Mouse (Mus musculus) gastrocnemius, postnatal 25 days (tissue): ENCODE measurements around the gene Tmem242. TPM values are rescaled to one million over a fixed set of nuclear protein-coding genes. Genes with fewer than 3 reads are reported as not detected.

Experiments
- DNase-seq: peaks from one replicate; pipeline ENCODE4 v3.0.0; 2022
- microRNA-seq, 2 experiments: library from miRNA; unstranded; fragments of <30 nt; microRNA quantifications; one replicate each; pipeline ENCODE4 v1.2.0; 2021; ENCODE audit warnings: borderline replicate concordance in 2 of 2
- total RNA-seq, 2 experiments: library from RNA; stranded (reverse); gene quantifications; 1 replicate in 1 of 2; 2 replicates in 1 of 2; pipeline ENCODE4 v1.2.3; 2021

Tmem242 gene
- total RNA-seq, 2 experiments from 2014 or later: 139 to 141 TPM

GRCm38 (mm10) chr17:5377151-5377929 lies 62.7 kb downstream of the Tmem242 start:
- no peak for DNase-seq

- DNase-seq: no peak
Observed at GRCm38 (mm10) chr17:5372951-5373350, 67.1 kb downstream of the Tmem242 start.

GRCm38 (mm10) chr17:5371521-5371920 lies 68.5 kb downstream of the Tmem242 start:
- DNase-seq: no peak

- DNase-seq: no peak
Observed at GRCm38 (mm10) chr17:5371032-5371431, 69.0 kb downstream of the Tmem242 start.

GRCm38 (mm10) chr17:5365992-5366398 lies 74.1 kb downstream of the Tmem242 start:
- DNase-seq: no peak

Small RNA genes within 50 kb of the gene (microRNA-seq; reads per million reads assigned to microRNA genes)
- 0 reads per million in 2 experiments for gene Gm22475

Other genes with a start within 250 kb of the Tmem242 start
- under 1 TPM in 1 of 2 experiments, not detected in 1; 0.48 TPM for gene Ldhal6b, start 21.5 kb downstream of the Tmem242 start, total RNA-seq
- 1 to 10 TPM; 2.8 to 3.1 TPM for gene Zdhhc14, start 52.3 kb upstream of the Tmem242 start, total RNA-seq